Mouse (Mus musculus) adipocyte (in vitro differentiated cells): ENCODE results near the gene Gsdma.

Experiments used
- DNase-seq: peaks from one replicate; pipeline ENCODE4 v3.0.0-alpha.2; 2016; ENCODE audit warnings: low spot score

Gsdma gene

GRCm38 (mm10) chr11:98681186-98681585 is 17.0 kb downstream of the Gsdma start:
- no peak for DNase-seq

- peak; percentile 99 for DNase-seq
Observed at GRCm38 (mm10) chr11:98681786-98682745, 17.9 kb downstream of the Gsdma start, which contains the start of gene Psmd3. Gene Psmd3, plus strand, starts transcription at chr11:98682554.

- DNase-seq, result no peak
Observed at GRCm38 (mm10) chr11:98682811-98683210, 18.7 kb downstream of the Gsdma start.

- no peak for DNase-seq
Observed at GRCm38 (mm10) chr11:98685642-98686041, 21.5 kb downstream of the Gsdma start.

GRCm38 (mm10) chr11:98686976-98687375 is 22.8 kb downstream of the Gsdma start:
- DNase-seq, result no peak

GRCm38 (mm10) chr11:98688009-98688408 is 23.9 kb downstream of the Gsdma start:
- no peak for DNase-seq

- DNase-seq, result no peak
Observed at GRCm38 (mm10) chr11:98693201-98693600, 29.1 kb downstream of the Gsdma start.

- no peak for DNase-seq
Observed at GRCm38 (mm10) chr11:98693746-98694145, 29.6 kb downstream of the Gsdma start.

- DNase-seq, result no peak
Observed at GRCm38 (mm10) chr11:98694301-98694700, 30.1 kb downstream of the Gsdma start.

GRCm38 (mm10) chr11:98695408-98695807 is 31.3 kb downstream of the Gsdma start:
- no peak for DNase-seq

- no peak for DNase-seq
Observed at GRCm38 (mm10) chr11:98696454-98697216, 32.5 kb downstream of the Gsdma start.

- no peak for DNase-seq
Observed at GRCm38 (mm10) chr11:98697225-98697624, 33.1 kb downstream of the Gsdma start.

GRCm38 (mm10) chr11:98698849-98699640 is 34.9 kb downstream of the Gsdma start:
- DNase-seq, result no peak

GRCm38 (mm10) chr11:98699911-98700310 is 35.8 kb downstream of the Gsdma start:
- DNase-seq, result peak; percentile 79

- peak; percentile 20 for DNase-seq
Observed at GRCm38 (mm10) chr11:98701213-98701670, 37.1 kb downstream of the Gsdma start, which contains the start of gene Csf3. Gene Csf3, plus strand, starts transcription at chr11:98701263.

GRCm38 (mm10) chr11:98702323-98702722 is 38.2 kb downstream of the Gsdma start:
- DNase-seq, result no peak

GRCm38 (mm10) chr11:98705021-98705420 is 40.9 kb downstream of the Gsdma start:
- DNase-seq, result no peak

- DNase-seq, result peak; percentile 54
Observed at GRCm38 (mm10) chr11:98707401-98708281, 43.5 kb downstream of the Gsdma start.

- peak; percentile 70 for DNase-seq
Observed at GRCm38 (mm10) chr11:98708282-98708956, 44.3 kb downstream of the Gsdma start.
